Mouse (Mus musculus) hematopoietic stem cell, adult 5-6 weeks (primary cell): ENCODE data around the gene Pik3cd. TPM values are rescaled to one million over a fixed set of nuclear protein-coding genes. Genes with fewer than 3 reads are reported as not detected.

Experiments used
- ATAC-seq, 2 experiments: fragments of 125-278 bp in 1 of 2; replicated peaks in 1 of 2; 2 replicates each; pipeline ENCODE4 v1.8.0; 2016 to 2017; ENCODE audit warnings: inconsistent platforms in 2 of 2, mild to moderate bottlenecking in 2 of 2, moderate number of reproducible peaks in 2 of 2, low read depth in 1 of 2, moderate TSS enrichment in 1 of 2; ENCODE audit not compliant: low FRiP score in 2 of 2, poor library complexity in 2 of 2, severe bottlenecking in 2 of 2, insufficient read depth in 1 of 2, low TSS enrichment in 1 of 2
- total RNA-seq: library from RNA; stranded (forward); fragments of 172-1452, 232-1000 nt; gene quantifications from 2 replicates; pipeline ENCODE4 v1.2.3, GENCODE M21; 2017

Gene Pik3cd
- total RNA-seq, 1 experiment from 2014 or later = 51.1 TPM

DNA sequence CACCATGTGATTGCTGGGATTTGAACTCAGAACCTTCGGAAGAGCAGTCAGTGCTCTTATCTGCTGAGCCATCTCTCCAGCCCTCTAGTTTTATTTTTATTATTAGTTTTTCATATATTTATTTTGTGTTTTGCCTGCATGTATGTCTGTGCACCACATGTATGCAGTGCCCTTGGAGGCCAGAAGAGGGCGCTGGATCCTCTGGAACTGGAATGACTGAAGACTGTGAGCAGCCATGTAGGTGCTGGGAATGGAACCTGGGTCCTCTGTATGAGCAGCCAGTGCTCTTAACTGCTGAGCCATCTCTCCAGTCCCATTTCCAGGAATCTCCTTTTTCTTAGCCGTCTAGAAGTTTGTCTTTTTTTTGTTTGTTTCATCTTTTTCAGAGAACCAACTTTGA is 97.9 kb downstream of the Pik3cd start:
- ATAC-seq = no peak

GRCm38 (mm10) chr4:149603860-149604259 is 98.5 kb downstream of the Pik3cd start:
- ATAC-seq = no peak

GRCm38 (mm10) chr4:149602236-149602635 is 100.1 kb downstream of the Pik3cd start:
- no peak for ATAC-seq

DNA sequence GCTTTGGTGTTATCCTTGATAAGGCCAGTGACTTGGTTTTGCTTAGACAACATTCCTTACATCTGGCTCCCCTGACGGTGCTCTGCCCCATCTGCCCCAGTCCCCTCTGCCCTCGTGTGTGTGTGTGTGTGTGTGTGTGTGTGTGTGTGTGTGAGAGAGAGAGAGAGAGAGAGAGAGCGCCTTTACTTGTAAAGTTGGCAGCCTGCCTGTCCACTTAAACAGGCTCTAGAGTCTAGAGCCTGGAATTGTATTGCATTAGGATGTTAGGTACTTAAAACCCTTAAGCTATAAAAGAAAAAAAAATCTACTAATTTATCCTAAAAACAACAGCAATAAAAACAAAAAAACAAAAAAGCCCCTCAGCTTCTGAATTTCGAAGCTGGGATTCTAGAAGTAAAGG is 100.9 kb downstream of the Pik3cd start:
- no peak for ATAC-seq

DNA sequence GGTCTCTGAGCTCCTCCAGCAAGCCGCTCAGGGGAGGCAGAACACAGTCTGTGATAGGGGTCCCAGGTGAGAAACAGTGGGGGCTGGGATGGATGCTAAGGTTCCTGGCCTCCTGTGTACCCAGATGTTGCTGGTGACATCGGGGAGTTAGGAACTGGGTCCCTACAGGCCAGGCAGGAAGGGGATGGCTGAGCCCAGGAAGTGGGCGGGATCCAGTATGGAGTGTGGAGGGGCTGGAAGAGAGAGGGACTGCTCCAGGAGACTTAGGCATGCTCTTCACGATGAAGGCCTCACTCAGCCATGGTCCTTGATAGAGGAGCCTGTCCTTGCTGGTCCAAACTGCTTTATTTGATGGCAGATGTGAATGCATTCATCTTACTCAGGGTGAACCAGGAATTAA is 102.2 kb downstream of the Pik3cd start:
- ATAC-seq = no peak

DNA sequence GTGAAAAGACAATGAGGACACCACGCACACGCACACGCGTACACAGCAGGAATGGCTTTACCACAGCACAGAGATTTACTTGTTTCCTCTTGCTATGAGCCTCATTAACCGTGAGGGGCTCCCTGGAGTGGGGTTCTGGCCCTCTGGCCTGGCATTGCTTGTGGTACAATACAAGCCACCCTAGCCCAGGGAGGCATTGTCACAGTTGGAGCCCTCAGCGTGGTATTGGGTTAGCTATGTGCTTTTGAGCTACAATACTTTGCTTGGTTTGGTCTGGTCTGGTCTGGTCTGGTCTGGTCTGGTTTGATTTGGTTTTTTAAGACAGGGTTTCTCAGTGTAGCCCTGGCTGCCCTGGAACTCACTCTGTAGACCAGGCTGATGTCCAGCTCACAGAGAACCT is 102.8 kb downstream of the Pik3cd start:
- no peak for ATAC-seq

Other genes with a start within 250 kb of the Pik3cd start
- gene Rbp7, start 247.6 kb downstream of the Pik3cd start, total RNA-seq = not detected in 2 replicates
- gene Tmem274, start 225.2 kb downstream of the Pik3cd start, total RNA-seq = not detected in 2 replicates
- 10.4 and 14.1 TPM in 2 replicates for gene Nmnat1, start 217.4 kb downstream of the Pik3cd start, total RNA-seq
- 72.9 and 87.1 TPM in 2 replicates for gene Lzic, start 217.3 kb downstream of the Pik3cd start, total RNA-seq
- 9.6 and 9.7 TPM in 2 replicates for gene Ctnnbip1, start 184.3 kb downstream of the Pik3cd start, total RNA-seq
- 12.7 and 15.2 TPM in 2 replicates for gene Clstn1, start 116.1 kb downstream of the Pik3cd start, total RNA-seq
- 15.5 and 16.4 TPM in 2 replicates for gene Tmem201, start 35.5 kb upstream of the Pik3cd start, total RNA-seq
- 5.1 and 11.2 TPM in 2 replicates for gene Slc25a33, start 71.7 kb upstream of the Pik3cd start, total RNA-seq